Mouse (Mus musculus) midbrain, postnatal 0 days (tissue): ENCODE data around the gene Trappc3l. TPM values are rescaled to one million over a fixed set of nuclear protein-coding genes. Genes with fewer than 3 reads are reported as not detected.

Source experiments
- ATAC-seq: fragments of 200-750 bp; cut with Nextera tagmentation; 2 replicates; pipeline ENCODE4 v1.8.0; 2017; ENCODE audit warnings: moderate number of reproducible peaks, mild to moderate bottlenecking, moderate TSS enrichment, moderate library complexity; ENCODE audit not compliant: low FRiP score
- DNase-seq: peaks from one replicate; pipeline ENCODE4 v3.0.0-alpha.2; 2015; ENCODE audit warnings: low spot score
- H3K27ac ChIP-seq: fragments of 300-500 bp; sonication (generic); 2 replicates; pipeline ENCODE4 v1.5.1; 2014; ENCODE audit warnings: low read depth, mild to moderate bottlenecking, low read length, mixed read lengths
- H3K27me3 ChIP-seq: fragments of 300-500 bp; sonication (generic); 2 replicates; pipeline ENCODE4 v1.6.1; 2014; ENCODE audit warnings: low read length, control low read depth, mixed read lengths; ENCODE audit not compliant: insufficient read depth
- H3K36me3 ChIP-seq: fragments of 300-500 bp; sonication (generic); 2 replicates; pipeline ENCODE4 v1.6.1; 2014; ENCODE audit warnings: low read length, control low read depth, mixed read lengths; ENCODE audit not compliant: insufficient read depth
- H3K4me1 ChIP-seq: fragments of 300-500 bp; sonication (generic); 2 replicates; pipeline ENCODE4 v1.6.1; 2014; ENCODE audit warnings: mild to moderate bottlenecking, control low read depth, antibody characterized with exemption, low read length, mixed read lengths; ENCODE audit not compliant: insufficient read depth
- H3K4me2 ChIP-seq: fragments of 300-500 bp; sonication (generic); 2 replicates; pipeline ENCODE4 v1.6.1; 2014; ENCODE audit warnings: low read depth, mild to moderate bottlenecking, low read length, mixed read lengths; ENCODE audit not compliant: poor library complexity, severe bottlenecking
- H3K4me3 ChIP-seq: fragments of 300-500 bp; sonication (generic); 2 replicates; pipeline ENCODE4 v1.5.1; 2014; ENCODE audit warnings: low read depth, mild to moderate bottlenecking, low read length, moderate library complexity
- H3K9ac ChIP-seq: fragments of 300-500 bp; sonication (generic); replicated peaks from 2 replicates; pipeline ENCODE4 v1.6.1; 2014; ENCODE audit warnings: mild to moderate bottlenecking, low read length, moderate library complexity, mixed read lengths; ENCODE audit not compliant: poor library complexity, severe bottlenecking
- H3K9me3 ChIP-seq: fragments of 300-500 bp; sonication (generic); 2 replicates; pipeline ENCODE4 v1.6.1; 2016; ENCODE audit warnings: low read length, control low read depth
- CTCF ChIP-seq: IDR thresholded peaks from 2 replicates; pipeline ENCODE4 v1.5.1; 2016; ENCODE audit warnings: antibody characterized with exemption, mild to moderate bottlenecking
- WGBS: fragments of 180-500 bp; shearing (Covaris S2); extraction: QIAGEN DNeasy Blood & Tissue Kit; methylation state at CpG from one replicate; pipeline ENCODE4 v1.1.7; 2014; 5-methylcytosine and 5-hydroxymethylcytosine counted together
- polyA plus RNA-seq: library from polyadenylated mRNA; unstranded; fragments of >200 nt; fragmentation: Nextera tagmentation; extraction: Ambion mirVana; gene quantifications from 2 replicates; pipeline ENCODE4 v1.2.1, GENCODE M21; 2015
- total RNA-seq: library from RNA; depleted of rRNA; stranded (reverse); fragments of >200 nt; gene quantifications from 2 replicates; pipeline ENCODE4 v1.2.3, GENCODE M21; 2014

Trappc3l gene
- total and polyA plus RNA-seq, 2 experiments from 2014 or later = not detected

- H3K4me2 ChIP-seq = peak within 1 kb of the TSS; percentile 43
- 21% methylated on average over 9 of the region's 9 CpGs for WGBS
- DNase-seq (peak; percentile 57), ATAC-seq (peak; percentile 81)
- H3K36me3 ChIP-seq = no peaks in the 10 kb centered on the region
- peak within 1 kb of the TSS; percentile 38; the same call in 1 of the 2 replicates for H3K27ac ChIP-seq
- peak within 1 kb of the TSS; percentile 23 for H3K4me3 ChIP-seq
- no peaks in the 10 kb centered on the region for H3K27me3 ChIP-seq
- no peaks in the 10 kb centered on the region for H3K9me3 ChIP-seq
- H3K4me1 ChIP-seq = no peaks in the 10 kb centered on the region
- H3K9ac ChIP-seq = 0 out of 2 replicates have a peak within 1 kb of the TSS, but pooled peaks have one; percentile 8
- peak; percentile 72 for TF ChIP-seq CTCF
Observed at GRCm38 (mm10) chr10:34096418-34096883, 59.1 kb downstream of the Trappc3l start, which contains the start of gene Calhm5. Gene Calhm5 (minus strand): TSS chr10:34096519.

- no peak for DNase-seq
- no peak for ATAC-seq
- H3K27me3 ChIP-seq = no peaks in the 10 kb centered on the region
- no peaks in the 10 kb centered on the region for H3K36me3 ChIP-seq
- no peak overlapping the region for H3K27ac ChIP-seq
- no peaks in the 10 kb centered on the region for H3K9me3 ChIP-seq
- H3K9ac ChIP-seq = no peak overlapping the region
- 84% methylated on average over 13 of the region's 13 CpGs for WGBS
- H3K4me3 ChIP-seq = no peak overlapping the region
- no peaks in the 10 kb centered on the region for H3K4me1 ChIP-seq
- H3K4me2 ChIP-seq = no peak overlapping the region
- TF ChIP-seq CTCF = no peak
Observed at GRCm38 (mm10) chr10:34110863-34111465, 73.6 kb downstream of the Trappc3l start.

GRCm38 (mm10) chr10:34111964-34112738, 74.8 kb downstream of the Trappc3l start:
- no peak for TF ChIP-seq CTCF
- Histone ChIP-seq H3K4me3 (no peak overlapping the region), H3K9ac (no peak overlapping the region), H3K9me3 (no peaks in the 10 kb centered on the region), H3K27me3 (no peaks in the 10 kb centered on the region), H3K36me3 (no peaks in the 10 kb centered on the region), H3K4me2 (no peak overlapping the region), H3K27ac (no peak overlapping the region), H3K4me1 (no peaks in the 10 kb centered on the region)
- DNase-seq (no peak), ATAC-seq (no peak)
- 85% methylated on average over 4 of the region's 4 CpGs for WGBS

- WGBS = 74% methylated on average over 3 of the region's 3 CpGs
Observed at GRCm38 (mm10) chr10:34117131-34117530, 79.7 kb downstream of the Trappc3l start.

DNA sequence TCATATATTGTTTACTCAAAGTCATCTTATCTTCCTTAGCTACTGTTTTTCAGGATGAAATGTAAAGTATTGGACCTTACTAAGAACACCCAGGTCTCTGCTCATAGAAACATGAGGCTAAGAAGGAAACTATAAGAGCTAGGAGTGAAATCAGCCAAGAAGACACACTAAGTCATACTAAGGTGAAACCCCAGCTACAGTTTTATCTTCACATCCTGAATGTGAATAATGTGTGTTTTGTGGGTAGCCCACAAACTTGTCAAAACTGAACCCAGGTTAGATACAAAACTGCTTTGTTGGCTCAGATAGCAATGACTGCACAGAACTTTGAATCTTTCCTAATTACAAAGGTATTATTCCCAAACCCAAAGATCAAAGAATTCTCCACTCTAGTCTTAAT, 80.4 kb downstream of the Trappc3l start:
- Histone ChIP-seq H3K27me3 (no peaks in the 10 kb centered on the region), H3K4me2 (no peak overlapping the region), H3K27ac (no peak overlapping the region), H3K4me1 (no peaks in the 10 kb centered on the region), H3K36me3 (no peaks in the 10 kb centered on the region), H3K4me3 (no peak overlapping the region), H3K9me3 (no peaks in the 10 kb centered on the region), H3K9ac (no peak overlapping the region)
- no peak for TF ChIP-seq CTCF
- ATAC-seq = no peak
- no peak for DNase-seq

More at GRCm38 (mm10) chr10:34117131-34117530, 79.7 kb downstream of the Trappc3l start:
- no peak overlapping the region for H3K4me3 ChIP-seq
- no peak overlapping the region for H3K4me2 ChIP-seq
- H3K27me3 ChIP-seq = no peaks in the 10 kb centered on the region
- no peaks in the 10 kb centered on the region for H3K9me3 ChIP-seq
- H3K4me1 ChIP-seq = no peaks in the 10 kb centered on the region
- ATAC-seq = no peak
- no peak for TF ChIP-seq CTCF
- no peak for DNase-seq
- H3K9ac ChIP-seq = no peak overlapping the region
- H3K27ac ChIP-seq = no peak overlapping the region
- no peaks in the 10 kb centered on the region for H3K36me3 ChIP-seq

GRCm38 (mm10) chr10:34118421-34118820, 81.0 kb downstream of the Trappc3l start:
- DNase-seq = no peak
- TF ChIP-seq CTCF = no peak
- no peaks in the 10 kb centered on the region for H3K9me3 ChIP-seq
- no peak overlapping the region for H3K4me2 ChIP-seq
- no peak for ATAC-seq
- H3K4me1 ChIP-seq = no peaks in the 10 kb centered on the region
- no peak overlapping the region for H3K4me3 ChIP-seq
- WGBS = 90% methylated on average over 2 of the region's 2 CpGs
- no peak overlapping the region for H3K9ac ChIP-seq
- H3K27ac ChIP-seq = no peak overlapping the region
- H3K36me3 ChIP-seq = no peaks in the 10 kb centered on the region
- H3K27me3 ChIP-seq = no peaks in the 10 kb centered on the region
